Mouse (Mus musculus): ENCODE data around the gene Lcn5. TPM values are rescaled to one million over a fixed set of nuclear protein-coding genes. Genes with fewer than 3 reads are reported as not detected.

Lcn5 gene
- total RNA-seq (2021): not detected
- long read RNA-seq, experiment 1: 0 reads
- long read RNA-seq, experiment 2: 0 reads

DNA sequence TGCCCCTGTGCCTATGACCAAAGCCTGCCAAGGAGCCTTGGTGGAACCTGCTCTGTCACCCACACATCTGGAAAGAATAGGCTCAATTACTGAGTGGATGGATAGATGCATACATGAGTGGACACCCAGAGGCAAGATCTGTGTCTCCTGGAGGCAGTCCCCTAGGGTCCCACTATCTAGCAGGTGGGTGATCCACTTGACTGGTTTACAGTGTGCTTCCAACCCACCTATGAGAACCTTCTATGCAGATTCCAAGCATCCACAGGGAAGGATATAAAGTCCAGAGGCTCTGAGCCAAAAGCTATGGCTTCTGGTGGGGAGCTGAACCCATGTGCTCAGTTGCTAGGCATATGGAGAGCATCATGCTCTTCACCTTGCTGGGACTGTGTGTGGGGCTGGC is at the start of gene Lcn5:
Gene Lcn5, plus strand, starts transcription at position 301 of the 400 bp plus-strand sequence.
- DNase-seq (ENCODE audit: low spot score in 2 of 2): no peak

DNA sequence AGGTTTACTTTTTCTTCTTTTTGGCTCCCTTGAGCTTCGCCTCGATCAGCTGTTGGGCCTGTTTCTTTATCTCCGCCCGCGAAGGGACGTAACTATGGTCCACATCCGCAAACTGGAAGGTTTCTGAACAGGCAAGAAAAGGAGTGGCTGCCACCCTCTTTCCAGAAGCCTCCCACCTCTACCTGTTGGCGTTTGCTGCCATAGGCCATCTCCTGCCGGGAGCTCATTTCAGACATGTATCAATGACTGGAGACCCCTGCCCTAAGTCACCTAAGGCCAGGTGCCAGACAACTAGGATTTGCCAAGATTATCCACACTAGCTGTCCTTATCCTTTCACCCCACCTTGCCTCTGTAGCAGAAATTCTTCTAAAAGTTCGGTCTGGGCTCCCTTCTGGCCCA is 49.1 kb upstream of the Lcn5 start:
- DNase-seq (ENCODE audit: low spot score in 2 of 2): no peak

DNA sequence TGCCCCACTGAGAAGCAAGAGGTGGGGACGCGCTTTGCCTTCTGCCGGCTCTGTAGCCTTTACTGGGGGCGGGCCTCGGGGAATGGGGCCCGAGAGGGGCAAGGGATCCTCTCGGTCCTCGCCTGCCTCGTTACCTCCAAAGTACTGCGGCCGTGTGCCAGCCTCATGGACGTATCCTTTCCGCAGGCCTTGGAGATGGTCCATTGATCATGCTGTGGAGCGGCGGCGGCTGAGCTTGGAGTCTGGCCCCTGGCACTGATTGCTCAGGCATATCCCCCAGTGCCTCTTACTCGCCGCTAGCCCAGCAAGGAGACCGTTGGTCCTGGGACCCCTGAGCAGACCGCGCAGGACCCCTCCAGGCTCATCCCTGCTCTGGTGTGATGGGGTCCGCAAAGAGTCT is 41.4 kb upstream of the Lcn5 start:
- DNase-seq (ENCODE audit: low spot score in 2 of 2): no peak

DNA sequence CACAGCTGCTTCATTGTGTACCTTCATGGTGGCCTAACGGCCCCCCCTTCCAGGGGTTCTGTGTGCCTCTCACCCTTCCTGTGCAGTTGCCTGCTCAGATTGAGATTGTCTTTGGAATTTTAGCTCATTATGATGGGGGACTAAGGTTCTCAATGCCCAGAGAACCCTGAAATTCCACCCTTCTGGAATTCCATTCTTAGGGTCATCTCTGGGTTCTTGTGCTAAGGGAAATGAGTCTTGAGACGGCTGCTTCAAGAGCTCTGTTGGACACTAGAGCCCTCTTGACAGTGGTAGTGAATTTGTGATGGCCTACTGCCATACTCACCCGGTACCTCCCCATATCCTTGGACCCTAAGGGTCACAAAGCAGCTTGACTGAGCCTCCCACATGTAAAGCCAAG is 40.2 kb upstream of the Lcn5 start, which contains the start of gene Ccdc183:
Gene Ccdc183, minus strand, starts transcription at position 101 of the 400 bp plus-strand sequence.
- no peak for DNase-seq (ENCODE audit: low spot score in 2 of 2)

DNA sequence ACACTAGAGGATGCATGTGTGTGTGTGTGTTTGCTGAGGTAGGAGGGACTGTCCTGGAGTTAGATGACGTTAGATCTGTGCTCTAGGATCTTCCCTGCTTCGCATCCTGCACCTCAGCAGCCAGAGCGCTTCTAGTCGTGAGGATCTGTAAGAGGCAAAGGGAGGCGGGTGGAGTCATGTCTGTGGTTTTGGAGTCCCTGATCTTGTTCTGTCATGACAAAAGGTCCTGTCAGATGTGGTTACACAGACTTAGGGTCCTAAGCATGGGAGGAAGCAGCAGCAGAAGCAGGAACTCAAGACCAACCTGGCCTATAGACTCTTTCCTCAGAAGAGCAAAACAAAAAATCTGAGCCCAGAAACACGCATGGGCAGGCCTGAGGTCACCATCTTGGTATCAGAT is 37.4 kb upstream of the Lcn5 start:
- no peak for DNase-seq (ENCODE audit: low spot score in 2 of 2)

DNA sequence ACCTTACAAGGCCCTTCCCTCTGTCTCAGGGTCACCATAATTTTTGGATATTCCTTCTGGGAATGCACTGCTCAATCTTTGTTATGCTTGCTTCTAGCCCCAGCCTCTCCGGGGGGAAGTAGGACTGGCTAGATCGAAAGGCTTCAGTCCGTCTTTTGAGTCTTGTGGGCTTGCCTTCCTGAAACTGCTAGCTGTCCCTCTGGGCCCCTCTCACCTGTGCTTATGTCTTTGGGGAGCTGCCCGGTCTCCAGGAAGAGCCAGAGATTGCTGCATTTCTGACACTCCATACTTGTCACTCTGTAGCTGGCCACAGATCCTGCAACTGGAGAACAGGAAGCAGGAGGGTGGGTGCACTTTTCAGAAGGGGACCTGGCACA is 36.9 kb upstream of the Lcn5 start:
- no peak for DNase-seq (ENCODE audit: low spot score in 2 of 2)

DNA sequence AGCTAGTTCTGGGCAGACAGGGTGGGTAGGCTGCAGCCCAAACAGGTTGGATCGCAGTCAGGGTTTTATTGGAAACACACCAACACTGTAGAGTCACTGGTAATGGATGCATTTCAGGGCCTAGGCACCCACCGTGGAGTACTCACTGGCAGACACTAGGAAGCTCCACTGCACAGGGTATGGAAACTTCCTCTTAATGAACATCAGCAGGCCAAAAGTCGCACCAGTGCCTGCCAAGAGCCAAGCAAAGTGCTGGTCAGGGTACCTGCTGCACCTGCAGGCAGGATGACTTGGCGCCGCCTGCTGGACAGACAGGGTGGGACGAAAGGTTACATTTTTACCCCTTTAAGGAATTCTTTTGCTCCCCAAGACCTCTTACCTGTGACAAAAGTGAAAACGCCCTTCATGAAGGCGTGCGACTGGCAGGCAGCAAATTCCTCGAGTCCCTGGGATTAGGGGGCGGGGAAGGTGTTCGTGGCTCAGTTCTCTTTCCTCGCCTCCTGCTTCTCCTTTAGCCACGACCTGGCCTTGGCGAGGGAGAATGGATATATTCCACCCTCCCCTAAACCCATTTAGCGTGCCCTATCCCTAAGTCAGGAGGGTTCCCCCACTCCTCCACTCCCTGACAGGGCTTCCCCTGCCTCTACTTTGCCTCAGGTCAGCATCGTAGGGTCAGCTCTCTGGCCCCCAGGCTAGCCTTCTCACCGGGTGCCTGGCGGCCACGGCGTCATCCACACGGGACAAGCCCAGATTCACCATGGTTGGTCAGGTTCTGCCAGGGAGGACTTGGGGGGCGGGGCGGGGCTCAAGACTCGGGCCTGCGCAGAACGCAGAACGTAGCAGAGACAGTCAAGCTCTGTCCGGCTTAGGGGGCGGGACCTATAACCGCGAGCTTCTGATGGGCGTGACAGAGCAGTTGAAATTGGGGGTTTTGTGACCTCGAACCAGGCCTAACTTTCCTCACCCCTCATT is 36.2 kb upstream of the Lcn5 start, which contains the start of gene Tmem141:
Gene Tmem141, minus strand, starts transcription at position 777 of the 972 bp plus-strand sequence.
- DNase-seq (ENCODE audit: low spot score in 2 of 2): peak; percentile 87 to 90

DNA sequence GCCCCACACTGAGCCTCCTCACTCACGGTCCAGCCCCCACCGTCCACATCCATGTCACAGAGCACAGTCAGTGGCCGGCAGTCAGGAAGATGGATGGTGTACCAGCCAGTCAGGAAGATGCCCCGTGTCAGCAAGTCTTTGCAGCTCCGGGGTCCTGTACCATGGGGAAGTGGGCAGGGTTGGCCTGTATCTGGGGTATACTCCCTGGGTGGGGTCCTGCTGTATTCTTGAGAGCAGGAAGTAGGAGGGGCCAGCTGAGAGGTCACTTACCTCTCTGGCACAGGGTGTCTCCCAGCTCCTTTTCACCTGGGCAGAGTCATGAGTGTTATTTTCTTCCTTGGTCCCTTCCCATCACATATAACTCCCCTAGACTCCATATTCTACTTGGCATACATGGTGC is 31.8 kb upstream of the Lcn5 start:
- DNase-seq (ENCODE audit: low spot score in 2 of 2): no peak

DNA sequence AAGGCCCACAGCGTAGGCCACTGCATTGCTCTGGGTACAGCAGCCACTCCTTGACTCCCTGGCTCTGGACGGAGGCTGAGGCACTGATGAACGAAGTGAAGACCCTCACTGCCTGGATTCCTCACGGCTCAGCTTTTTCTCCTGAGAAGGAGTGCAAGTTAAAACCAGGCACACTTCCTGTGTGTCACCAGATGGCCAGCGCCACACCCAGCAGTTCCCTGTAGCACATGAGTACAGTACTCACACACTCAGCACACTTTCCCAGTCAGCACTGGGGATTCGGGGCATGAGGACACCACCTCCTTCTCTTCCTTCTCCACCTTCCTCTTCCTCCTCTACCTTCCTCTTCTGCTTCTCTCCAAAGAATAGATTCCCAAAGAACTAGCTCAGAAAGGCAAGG is 29.9 kb upstream of the Lcn5 start, which contains the start of gene Fcna:
Gene Fcna, minus strand, starts transcription at position 220 of the 400 bp plus-strand sequence.
- DNase-seq (ENCODE audit: low spot score in 2 of 2): no peak

DNA sequence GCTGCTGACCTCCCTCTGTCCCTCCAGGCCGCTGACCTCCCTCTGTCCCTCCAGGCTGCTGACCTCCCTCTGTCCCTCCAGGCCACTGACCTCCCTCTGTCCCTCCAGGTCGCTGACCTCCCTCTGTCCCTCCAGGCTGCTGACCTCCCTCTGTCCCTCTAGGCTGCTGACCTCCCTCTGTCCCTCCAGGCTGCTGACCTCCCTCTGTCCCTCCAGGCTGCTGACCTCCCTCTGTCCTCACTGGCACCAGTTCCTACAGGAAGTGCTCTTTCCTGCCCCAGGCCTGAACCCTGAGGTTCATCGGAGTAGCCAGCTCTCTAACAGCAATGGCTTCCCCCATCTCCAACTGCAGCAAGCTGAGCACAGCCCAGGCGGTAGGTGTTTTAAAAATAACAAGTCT is 29.0 kb upstream of the Lcn5 start:
- no peak for DNase-seq (ENCODE audit: low spot score in 2 of 2)

DNA sequence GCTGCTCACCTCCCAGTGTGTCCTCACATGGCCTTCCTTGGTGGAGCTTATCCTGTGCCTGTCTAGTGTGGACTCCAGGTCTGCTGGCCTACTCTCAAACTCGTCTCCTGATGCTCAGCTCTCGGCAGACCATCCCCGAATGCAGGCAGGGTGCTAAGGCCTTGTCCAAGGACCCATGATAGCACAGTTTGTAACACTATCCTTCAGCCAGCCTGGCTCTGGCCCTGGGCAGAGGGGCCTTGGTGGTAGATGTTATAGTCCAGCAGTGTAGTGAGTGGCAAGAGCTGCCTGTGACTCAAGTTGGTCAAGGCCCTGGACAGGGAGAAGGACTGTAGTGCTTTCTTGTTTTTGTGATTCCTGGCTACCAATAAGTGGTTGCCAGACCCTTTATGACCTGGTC is 24.1 kb upstream of the Lcn5 start:
- no peak for DNase-seq (ENCODE audit: low spot score in 2 of 2)

DNA sequence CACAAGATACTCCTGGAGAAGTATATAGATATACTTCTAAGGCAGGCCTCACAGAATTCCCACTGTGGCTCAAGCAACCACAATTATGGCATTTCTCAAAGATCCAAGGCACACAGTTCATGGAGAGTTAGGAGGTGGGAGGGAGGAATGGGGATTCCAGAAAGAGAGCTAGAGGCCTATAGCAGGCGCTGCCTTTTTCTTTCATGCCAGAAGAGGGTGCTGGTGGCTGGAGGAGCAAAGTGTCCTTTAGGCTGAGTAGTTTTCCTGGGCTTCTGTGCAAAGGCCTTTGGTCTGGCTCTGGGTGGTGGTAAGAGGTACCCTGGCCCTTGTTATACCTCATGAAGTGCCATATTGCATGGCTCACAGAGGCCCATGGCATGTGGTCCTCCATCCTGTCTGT is 23.7 kb upstream of the Lcn5 start:
- DNase-seq (ENCODE audit: low spot score in 2 of 2): no peak

DNA sequence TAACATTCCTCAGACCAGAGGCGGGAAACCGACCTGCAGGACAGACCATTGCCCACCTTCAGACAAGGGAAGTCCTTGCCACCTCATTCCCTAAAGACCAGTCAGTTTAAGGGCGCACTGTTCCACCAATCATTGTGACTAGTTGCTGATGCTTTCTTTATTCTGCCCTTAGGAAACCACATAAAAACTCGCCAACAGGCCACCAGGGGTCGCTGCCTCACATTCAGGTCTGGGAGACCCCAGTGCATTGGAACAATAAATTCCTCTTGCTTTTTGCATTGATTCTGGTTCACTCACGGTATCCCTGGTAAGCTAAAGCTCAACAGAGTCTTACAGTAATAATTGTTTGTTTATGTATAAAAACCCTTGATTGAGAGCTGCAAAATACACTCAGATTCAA is 17.9 kb upstream of the Lcn5 start:
- peak in 1 of 2 experiments; percentile 33 for DNase-seq (ENCODE audit: low spot score in 2 of 2)

DNA sequence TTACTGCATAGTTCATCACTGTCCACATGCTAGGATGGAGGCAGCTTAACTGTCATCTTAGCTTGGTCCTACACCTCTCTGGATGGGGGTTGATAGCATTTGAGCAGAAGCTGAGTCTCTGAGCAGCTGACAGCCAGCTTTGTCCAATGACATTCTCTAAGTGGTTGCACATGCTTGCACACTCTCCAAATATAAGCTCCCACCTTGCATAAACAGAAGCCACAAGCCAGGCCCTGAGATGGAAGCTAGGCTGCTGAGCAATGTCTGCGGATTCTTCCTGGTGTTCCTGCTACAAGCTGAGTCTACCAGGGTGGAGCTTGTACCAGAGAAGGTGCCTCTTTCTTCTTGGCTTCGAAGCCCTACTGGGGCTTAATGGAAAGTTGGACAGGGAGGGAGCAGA is 4.8 kb upstream of the Lcn5 start, which contains the start of gene Lcn8:
Gene Lcn8, plus strand, starts transcription at position 219 of the 400 bp plus-strand sequence.
- no peak for DNase-seq (ENCODE audit: low spot score in 2 of 2)

DNA sequence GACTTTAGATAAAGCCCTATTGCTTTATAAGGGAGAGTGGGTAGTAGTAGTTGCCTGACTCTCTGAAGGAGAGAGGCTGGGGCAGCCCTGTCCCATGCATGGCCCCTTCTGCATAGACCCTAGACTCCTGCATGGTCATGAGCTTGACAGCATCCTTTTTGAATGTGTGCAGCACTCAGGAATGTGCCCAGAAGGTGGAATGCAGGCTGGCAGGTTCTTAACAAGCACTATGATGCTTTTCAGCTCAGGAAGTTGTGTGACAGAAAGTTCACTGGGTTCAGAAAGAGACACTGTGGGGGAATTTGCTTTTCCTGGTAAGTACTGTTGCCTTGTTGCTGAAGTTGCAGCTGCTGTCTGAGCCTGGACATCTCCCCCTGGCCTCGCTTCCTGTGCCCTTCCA is 3.2 kb upstream of the Lcn5 start:
- no peak for DNase-seq (ENCODE audit: low spot score in 2 of 2)

DNA sequence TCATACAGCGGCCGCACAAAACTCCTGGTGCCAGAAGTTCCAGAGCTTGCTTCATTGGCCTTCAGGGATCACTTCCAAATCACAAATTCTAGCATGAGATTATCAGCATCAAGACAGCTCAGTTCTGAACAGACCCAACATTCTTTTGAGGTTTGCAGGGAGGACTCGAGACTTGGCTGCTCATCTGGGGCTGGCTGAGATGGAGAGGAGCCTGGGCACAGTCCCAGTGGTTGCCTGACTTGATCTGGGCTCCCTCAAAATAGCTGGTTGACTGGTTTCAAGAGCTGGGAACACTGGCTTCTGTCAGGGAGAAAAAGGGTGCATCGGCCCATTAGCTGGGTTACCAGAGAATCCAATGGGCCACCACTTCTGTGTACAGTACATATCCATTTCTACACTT is 1.1 kb upstream of the Lcn5 start:
- peak in 1 of 2 experiments; percentile 17 for DNase-seq (ENCODE audit: low spot score in 2 of 2)

DNA sequence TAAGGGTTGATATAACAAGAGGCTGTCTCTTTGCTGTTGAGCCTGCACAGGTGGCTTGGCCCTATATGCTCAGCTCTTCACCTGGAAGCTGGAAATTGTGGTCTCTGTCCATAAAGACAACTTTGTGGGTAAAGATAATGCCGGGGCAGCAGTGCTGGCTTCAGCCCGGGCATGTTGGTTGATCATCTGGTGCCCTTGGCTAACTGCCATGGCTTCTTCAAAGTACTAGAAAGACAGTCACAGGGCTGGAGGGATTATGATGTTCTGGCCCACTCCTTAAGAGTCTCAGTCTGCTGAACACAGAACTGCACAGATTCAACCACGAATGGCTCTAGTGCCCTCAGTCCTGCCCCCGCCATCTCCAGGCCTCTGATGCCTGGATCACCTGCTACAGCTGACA is 506 bp upstream of the Lcn5 start:
- no peak for DNase-seq (ENCODE audit: low spot score in 2 of 2)

DNA sequence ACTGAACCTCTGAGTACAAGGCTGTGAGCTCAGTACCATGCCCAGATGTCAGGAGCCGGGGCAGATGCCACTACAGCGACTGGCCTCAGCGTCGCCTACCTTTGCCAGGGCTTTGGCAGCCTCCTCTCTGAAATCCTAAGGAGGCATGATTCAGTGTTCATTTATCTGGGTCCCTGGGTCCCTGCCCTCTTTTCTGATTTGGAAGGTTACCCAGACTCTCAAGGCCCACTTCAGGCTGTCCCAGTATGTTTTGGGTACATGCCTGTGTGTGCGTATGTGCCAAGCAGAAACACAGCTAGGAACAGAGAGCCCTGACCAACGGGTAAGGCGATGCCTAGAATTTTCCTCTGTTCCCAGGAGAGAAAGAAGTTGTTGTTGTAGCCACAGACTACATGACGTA is 2.5 kb downstream of the Lcn5 start:
- no peak for DNase-seq (ENCODE audit: low spot score in 2 of 2)

DNA sequence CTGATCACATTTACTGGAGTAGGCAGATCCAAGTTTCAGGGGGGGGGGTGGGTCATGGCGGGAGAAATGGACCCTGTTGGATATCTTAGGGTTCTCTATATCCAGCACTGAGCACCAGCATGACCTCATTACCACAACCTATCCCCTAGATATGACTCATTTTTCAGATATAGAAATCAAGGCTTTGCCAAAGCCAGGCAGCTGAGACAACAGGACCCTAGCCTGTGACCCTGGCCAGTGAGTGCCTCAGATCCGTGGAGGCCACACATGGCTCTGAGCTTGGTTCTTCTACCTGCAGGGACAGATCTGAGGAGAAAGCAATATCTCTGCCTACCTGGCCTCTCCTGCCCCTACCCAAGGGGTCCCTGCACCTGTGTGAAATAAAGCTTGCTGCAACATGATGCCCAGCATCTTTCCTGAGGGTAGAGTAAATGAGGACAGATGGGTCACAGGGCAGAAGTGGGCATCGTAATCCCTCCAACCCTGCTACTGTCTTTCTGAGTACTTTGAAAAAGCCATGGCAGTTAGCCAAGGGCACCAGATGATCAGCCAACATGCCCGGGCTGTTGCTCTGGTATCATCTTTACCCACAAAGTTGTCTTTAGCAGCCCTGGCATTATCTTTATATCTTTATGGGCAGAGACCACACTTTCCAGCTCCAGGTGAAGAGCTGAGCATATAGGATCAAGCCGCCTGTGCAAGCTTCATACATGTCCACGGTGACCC is 3.7 kb downstream of the Lcn5 start:
- no peak for DNase-seq (ENCODE audit: low spot score in 2 of 2)

DNA sequence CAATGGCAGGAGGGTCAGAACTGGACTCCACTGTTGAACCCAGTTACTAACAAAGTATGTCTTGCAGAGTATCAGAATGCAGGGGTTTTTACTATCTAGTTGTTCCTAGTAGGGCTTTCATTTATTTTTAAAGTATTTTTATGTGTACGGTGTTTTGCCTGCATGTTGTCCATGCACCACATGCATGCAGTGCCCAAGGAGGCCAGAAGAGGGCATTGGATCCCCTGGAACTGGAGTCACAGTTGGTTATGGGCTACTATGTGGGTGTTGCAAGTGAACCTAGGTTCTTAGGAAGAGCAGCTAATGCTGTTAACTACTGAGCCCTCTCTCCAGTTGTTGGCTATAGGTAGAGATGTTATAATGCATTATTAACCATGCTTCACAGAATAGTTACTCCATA is 5.8 kb downstream of the Lcn5 start:
- DNase-seq (ENCODE audit: low spot score in 2 of 2): peak; percentile 12 to 59

DNA sequence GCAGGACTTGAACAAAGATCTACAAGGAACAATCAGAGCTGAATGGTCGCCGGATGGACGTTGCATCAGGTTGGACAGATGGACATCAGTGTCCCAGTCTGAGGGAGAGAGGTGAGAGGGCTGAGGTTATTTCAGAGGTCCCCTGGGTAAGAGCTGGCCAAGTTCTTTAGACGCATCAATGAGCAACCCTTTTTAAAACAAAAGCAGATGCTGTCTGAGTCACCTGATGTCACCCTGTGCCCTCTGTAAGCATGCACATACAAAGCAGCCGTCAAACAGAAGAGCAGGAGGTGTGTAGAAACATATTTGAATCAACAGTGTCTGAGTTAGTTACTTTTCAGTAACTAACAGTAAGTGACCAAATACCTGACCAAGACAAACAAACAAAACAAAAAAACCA is 6.4 kb downstream of the Lcn5 start:
- DNase-seq (ENCODE audit: low spot score in 2 of 2): no peak

DNA sequence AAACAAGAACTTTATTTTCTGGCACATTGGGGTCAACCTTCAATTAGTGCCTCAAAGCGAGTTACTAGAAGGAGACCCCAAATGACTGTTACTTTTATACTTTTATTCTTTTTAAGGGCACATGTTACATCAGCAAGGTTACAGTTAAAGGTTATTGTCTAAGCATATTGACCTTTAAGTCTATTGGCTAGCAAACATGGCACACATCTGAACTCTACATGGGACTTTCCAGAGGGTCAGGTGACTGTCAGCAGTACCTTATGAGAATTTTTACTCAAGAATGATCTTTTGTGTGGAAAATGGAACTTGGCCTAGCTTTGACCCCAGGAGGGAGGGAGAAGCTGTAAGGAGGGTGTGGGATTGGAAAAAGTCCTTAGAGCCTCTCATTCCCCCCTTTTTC is 8.8 kb downstream of the Lcn5 start:
- no peak for DNase-seq (ENCODE audit: low spot score in 2 of 2)
